Mouse (Mus musculus): ENCODE data around the gene Taf5l.
"Not testable (repeated sequence)": the region's sequence is repeated elsewhere in the genome, so short reads cannot be mapped to it uniquely, and the experiment has no call there.

DNA sequence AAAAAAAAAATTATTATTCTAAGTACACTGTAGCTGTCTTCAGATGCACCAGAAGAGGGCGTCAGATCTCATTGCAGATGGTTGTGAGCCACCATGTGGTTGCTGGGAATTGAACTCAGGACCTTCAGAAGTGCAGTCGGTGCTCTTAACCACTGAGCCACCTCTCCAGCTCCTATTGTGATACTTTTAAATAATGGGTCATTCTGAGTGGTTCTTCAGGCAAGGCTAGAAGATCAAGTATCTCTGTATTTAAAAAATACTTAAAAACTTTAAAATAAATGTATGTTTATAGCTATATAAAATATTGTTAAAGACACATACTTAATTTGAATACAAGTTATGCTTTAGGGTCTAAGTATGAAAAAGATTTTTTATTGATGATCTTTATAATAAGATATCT, 5.1 kb upstream of the Taf5l start:
- not testable (repeated sequence) for TF ChIP-seq CTCF, POLR2A (IDR thresholded peaks at IDR 0.05; ENCODE audit: insufficient read depth, low read depth, low read length)

All from olfactory bulb, adult 2 months (tissue).